Mouse (Mus musculus) kidney, embryonic 14.5 days (tissue): ENCODE results near the gene Kif3a. TPM values are rescaled to one million over a fixed set of nuclear protein-coding genes. Genes with fewer than 3 reads are reported as not detected.

Source experiments
- ATAC-seq: fragments of 200-750 bp; cut with Nextera tagmentation; 2 replicates; pipeline ENCODE4 v1.8.0; 2017; ENCODE audit warnings: moderate number of reproducible peaks, mild to moderate bottlenecking, moderate TSS enrichment, moderate library complexity; ENCODE audit not compliant: low FRiP score, low TSS enrichment
- H3K27ac ChIP-seq: fragments of 300-500 bp; sonication (generic); 2 replicates; pipeline ENCODE4 v1.5.1; 2014; ENCODE audit warnings: low read depth, mild to moderate bottlenecking, low read length, moderate library complexity, mixed read lengths
- H3K27me3 ChIP-seq: fragments of 300-500 bp; sonication (generic); 2 replicates; pipeline ENCODE4 v1.6.1; 2014; ENCODE audit warnings: mild to moderate bottlenecking, low read length; ENCODE audit not compliant: control insufficient read depth, insufficient read depth
- H3K36me3 ChIP-seq: fragments of 300-500 bp; sonication (generic); 2 replicates; pipeline ENCODE4 v1.6.1; 2014; ENCODE audit warnings: low read length, mixed read lengths; ENCODE audit not compliant: control insufficient read depth, insufficient read depth
- H3K4me1 ChIP-seq: fragments of 300-500 bp; sonication (generic); 2 replicates; pipeline ENCODE4 v1.6.1; 2014; ENCODE audit warnings: low read length, mixed read lengths; ENCODE audit not compliant: control insufficient read depth, insufficient read depth
- H3K4me2 ChIP-seq: fragments of 300-500 bp; sonication (generic); replicated peaks from 2 replicates; pipeline ENCODE4 v1.6.1; 2014; ENCODE audit warnings: low read depth, mild to moderate bottlenecking, low read length
- H3K4me3 ChIP-seq: fragments of 300-500 bp; sonication (generic); 2 replicates; pipeline ENCODE4 v1.5.1; 2014; ENCODE audit warnings: mild to moderate bottlenecking, low read length
- H3K9ac ChIP-seq: fragments of 300-500 bp; sonication (generic); 2 replicates; pipeline ENCODE4 v1.6.1; 2014; ENCODE audit warnings: low read depth, mild to moderate bottlenecking, low read length, moderate library complexity
- H3K9me3 ChIP-seq: fragments of 300-500 bp; sonication (generic); 2 replicates; pipeline ENCODE4 v1.6.1; 2016; ENCODE audit warnings: low read length; ENCODE audit not compliant: control insufficient read depth
- WGBS: fragments of 180-500 bp; shearing (Covaris S2); extraction: QIAGEN DNeasy Blood & Tissue Kit; methylation state at CpG from one replicate; pipeline ENCODE4 v1.1.7; 2014; 5-methylcytosine and 5-hydroxymethylcytosine counted together
- polyA plus RNA-seq: library from polyadenylated mRNA; unstranded; fragments of >200 nt; fragmentation: Nextera tagmentation; extraction: Ambion mirVana; gene quantifications from 2 replicates; pipeline ENCODE4 v1.2.1, GENCODE M21; 2014

The Kif3a gene
- polyA plus RNA-seq, 1 experiment from 2014 or later = 65.3 TPM

- Histone ChIP-seq H3K4me3 (no peak overlapping the region), H3K4me2 (no peak overlapping the region; the same call in 1 of the 2 replicates), H3K4me1 (0 out of 2 replicates have a peak, but pooled peaks cover 8% of the 10 kb centered on the region), H3K36me3 (no peaks in the 10 kb centered on the region), H3K27me3 (peaks cover 15% of the 10 kb centered on the region), H3K9me3 (no peaks in the 10 kb centered on the region), H3K27ac (no peak overlapping the region), H3K9ac (no peak overlapping the region)
- WGBS = 12% methylated on average over 21 of the region's 21 CpGs
- peak; percentile 47; the same call in 1 of the 2 replicates for ATAC-seq
Measured at GRCm38 (mm10) chr11:53637046-53637802, 70.0 kb downstream of the Kif3a start.

- no peak overlapping the region for H3K9ac ChIP-seq
- H3K27ac ChIP-seq = no peak overlapping the region
- no peak overlapping the region for H3K4me3 ChIP-seq
- WGBS = 80% methylated on average over 10 of the region's 10 CpGs
- no peak for ATAC-seq
- no peaks in the 10 kb centered on the region for H3K36me3 ChIP-seq
- peaks cover 15% of the 10 kb centered on the region for H3K27me3 ChIP-seq
- H3K4me1 ChIP-seq = 0 out of 2 replicates have a peak, but pooled peaks cover 8% of the 10 kb centered on the region
- H3K4me2 ChIP-seq = no peak overlapping the region
- no peaks in the 10 kb centered on the region for H3K9me3 ChIP-seq
Measured at GRCm38 (mm10) chr11:53637803-53638260, 70.7 kb downstream of the Kif3a start.

DNA sequence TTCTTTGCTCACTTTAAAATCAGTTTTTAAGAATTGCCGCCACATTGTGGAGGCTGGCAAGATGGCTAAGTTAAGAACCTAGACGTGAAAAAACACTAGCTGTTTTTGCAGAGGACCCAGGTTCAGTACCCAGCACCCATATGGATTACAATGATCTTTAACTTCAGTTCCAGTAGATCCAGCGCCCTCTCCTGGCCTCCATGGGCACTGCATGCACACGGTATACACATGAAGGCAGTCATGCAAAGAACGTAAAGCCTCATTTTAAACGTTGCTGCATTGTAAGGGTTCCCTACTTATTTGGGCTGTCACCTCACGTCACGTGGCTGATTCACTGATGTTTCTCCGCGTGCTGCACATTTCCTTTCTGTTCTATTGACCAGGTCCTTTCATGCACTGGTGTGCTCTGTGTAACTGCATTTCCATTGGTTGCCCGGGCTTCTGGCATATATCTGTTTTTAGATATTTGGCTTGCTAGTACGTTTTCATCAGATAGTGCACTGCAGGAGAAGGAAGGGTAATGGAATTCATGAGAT is 75.6 kb downstream of the Kif3a start:
- no peaks in the 10 kb centered on the region for H3K27me3 ChIP-seq
- no peaks in the 10 kb centered on the region for H3K36me3 ChIP-seq
- H3K4me3 ChIP-seq = no peak overlapping the region
- WGBS = 76% methylated on average over 12 of the region's 12 CpGs
- H3K4me2 ChIP-seq = no peak overlapping the region
- no peak overlapping the region for H3K27ac ChIP-seq
- no peaks in the 10 kb centered on the region for H3K9me3 ChIP-seq
- no peak for ATAC-seq
- no peak overlapping the region for H3K9ac ChIP-seq
- no peaks in the 10 kb centered on the region for H3K4me1 ChIP-seq

DNA sequence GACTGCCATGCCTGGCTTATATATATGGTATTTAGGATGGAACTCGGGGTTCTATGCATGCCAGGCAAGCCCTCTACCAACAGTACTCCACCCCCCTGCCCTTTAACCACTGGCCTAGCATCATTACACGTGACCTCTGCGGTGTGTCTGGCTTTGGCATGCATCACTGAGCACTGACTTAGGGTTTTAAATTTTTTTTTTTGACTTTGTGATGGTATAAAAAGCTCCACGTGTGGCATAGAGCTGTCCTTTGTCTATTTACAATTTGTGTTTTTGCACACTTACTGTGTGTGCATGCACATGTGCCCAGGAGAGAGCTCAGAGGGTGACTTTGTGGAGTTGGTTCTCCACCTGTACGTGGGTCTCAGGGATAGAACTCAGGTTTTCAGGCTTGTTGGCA is 76.8 kb downstream of the Kif3a start:
- no peak overlapping the region for H3K4me3 ChIP-seq
- no peaks in the 10 kb centered on the region; the same call in 1 of the 2 replicates for H3K36me3 ChIP-seq
- no peak overlapping the region for H3K27ac ChIP-seq
- H3K4me2 ChIP-seq = no peak overlapping the region
- 63% methylated on average over 5 of the region's 5 CpGs for WGBS
- no peaks in the 10 kb centered on the region for H3K27me3 ChIP-seq
- H3K9ac ChIP-seq = no peak overlapping the region
- no peak for ATAC-seq
- no peaks in the 10 kb centered on the region for H3K4me1 ChIP-seq
- H3K9me3 ChIP-seq = no peaks in the 10 kb centered on the region

GRCm38 (mm10) chr11:53651441-53651840 is 84.3 kb downstream of the Kif3a start:
- Histone ChIP-seq H3K27me3 (no peaks in the 10 kb centered on the region), H3K4me1 (no peaks in the 10 kb centered on the region), H3K4me2 (no peak overlapping the region), H3K4me3 (no peak overlapping the region), H3K9me3 (no peaks in the 10 kb centered on the region), H3K9ac (no peak overlapping the region), H3K27ac (no peak overlapping the region), H3K36me3 (peaks cover 41% of the 10 kb centered on the region)
- 84% methylated on average over 4 of the region's 4 CpGs for WGBS
- ATAC-seq = no peak

Other genes with a start within 250 kb of the Kif3a start
- gene Zcchc10, start 242.7 kb upstream of the Kif3a start, polyA plus RNA-seq = 32.4 and 40.9 TPM in 2 replicates
- gene Aff4, start 216.5 kb upstream of the Kif3a start, polyA plus RNA-seq = 46.1 and 80.4 TPM in 2 replicates
- not detected in 2 replicates for gene Leap2, start 144.2 kb upstream of the Kif3a start, polyA plus RNA-seq
- gene Uqcrq, start 136.5 kb upstream of the Kif3a start, polyA plus RNA-seq = 574 and 755 TPM in 2 replicates
- gene Gdf9, start 136.4 kb upstream of the Kif3a start, polyA plus RNA-seq = 0.70 and 1.2 TPM in 2 replicates
- gene Gm10447, start 110.3 kb upstream of the Kif3a start, polyA plus RNA-seq = 0.16 TPM in 1 of 2 replicates, not detected in the other
- gene Shroom1, start 110.2 kb upstream of the Kif3a start, polyA plus RNA-seq = 1.2 and 1.9 TPM in 2 replicates
- gene Gm9837, start 96.9 kb upstream of the Kif3a start, polyA plus RNA-seq = not detected in 2 replicates
- gene Gm9945, start 87.2 kb upstream of the Kif3a start, polyA plus RNA-seq = not detected in 2 replicates
- gene Sowaha, start 87.1 kb upstream of the Kif3a start, polyA plus RNA-seq = 0.09 and 0.14 TPM in 2 replicates
- 13.7 and 21.3 TPM in 2 replicates for gene Sept8, start 48.1 kb upstream of the Kif3a start, polyA plus RNA-seq
- 1.3 and 1.5 TPM in 2 replicates for gene Il4, start 51.3 kb downstream of the Kif3a start, polyA plus RNA-seq
- gene Il13, start 67.3 kb downstream of the Kif3a start, polyA plus RNA-seq = not detected in 2 replicates
- 18.3 and 26.4 TPM in 2 replicates for gene Rad50, start 139.9 kb downstream of the Kif3a start, polyA plus RNA-seq
- gene Il5, start 153.4 kb downstream of the Kif3a start, polyA plus RNA-seq = not detected in 2 replicates
- 9.7 and 13.2 TPM in 2 replicates for gene Irf1, start 202.6 kb downstream of the Kif3a start, polyA plus RNA-seq
- 0.44 TPM in 1 of 2 replicates, not detected in the other for gene Gm17334, start 205.8 kb downstream of the Kif3a start, polyA plus RNA-seq